Comparison of ENCODE assay signal across 23 mouse cellular contexts in genomic region chr13:15450941-15451340, GRCm38 (mm10).
"Had no signal": no experiment of that assay in that cellular context is flagged by ENCODE, and none has a peak within 500 bp of the region (broad histone marks: within the 10 kb centered on the region; RNA-seq: fewer than 3 reads in every experiment).

No protein-coding gene starts in this region.

- H3K36me3 ChIP-seq: heart, embryonic 13.5 days; heart, embryonic 15.5 days; hindbrain, embryonic 13.5 days; hindbrain, embryonic 15.5 days; limb, embryonic 10.5 days; limb, embryonic 12.5 days; liver, embryonic 13.5 days had no signal

- ATAC-seq: hindbrain, postnatal 0 days; intestine, embryonic 16.5 days had no signal

- H3K27ac ChIP-seq: heart, adult 2 months; heart, embryonic 13.5 days; heart, embryonic 15.5 days; hindbrain, embryonic 13.5 days; hindbrain, embryonic 15.5 days; hindbrain, postnatal 0 days; layer of hippocampus, adult 2 months; left cerebral cortex, adult 2 months; limb, embryonic 10.5 days; limb, embryonic 12.5 days; liver, embryonic 13.5 days had no signal

- H3K9me3 ChIP-seq: heart, embryonic 13.5 days; heart, embryonic 15.5 days; hindbrain, embryonic 13.5 days; hindbrain, embryonic 15.5 days; limb, embryonic 10.5 days; limb, embryonic 12.5 days; liver, embryonic 13.5 days had no signal

- H3K4me2 ChIP-seq: heart, embryonic 13.5 days; heart, embryonic 15.5 days; hindbrain, embryonic 13.5 days; hindbrain, embryonic 15.5 days; limb, embryonic 12.5 days; liver, embryonic 11.5 days; liver, embryonic 13.5 days had no signal

- H3K27me3 ChIP-seq: heart, embryonic 13.5 days; hindbrain, embryonic 13.5 days; hindbrain, embryonic 15.5 days; limb, embryonic 12.5 days; liver, embryonic 13.5 days had no signal

- H3K4me1 ChIP-seq: heart, embryonic 15.5 days; hindbrain, embryonic 13.5 days; hindbrain, embryonic 15.5 days; liver, embryonic 13.5 days had no signal

- H3K4me3 ChIP-seq: heart, adult 2 months; heart, embryonic 13.5 days; heart, embryonic 15.5 days; hindbrain, embryonic 13.5 days; hindbrain, embryonic 15.5 days; layer of hippocampus, adult 2 months; left cerebral cortex, adult 2 months; limb, embryonic 10.5 days; limb, embryonic 12.5 days; liver, embryonic 13.5 days had no signal

- DNase-seq: gastrocnemius, postnatal 14 days; gastrocnemius, postnatal 36 days; heart, adult 2 months; heart, postnatal 14 days; heart, postnatal 36 days; kidney, adult 11 months; kidney, adult 8-10 months; kidney, postnatal 10 days; kidney, postnatal 25 days; kidney, postnatal 4 days; liver; liver, embryonic 13.5 days had no signal

- H3K9ac ChIP-seq: heart, embryonic 13.5 days; heart, embryonic 15.5 days; hindbrain, embryonic 13.5 days; hindbrain, embryonic 15.5 days; limb, embryonic 12.5 days; liver, embryonic 13.5 days had no signal
